Mouse (Mus musculus) frontal cortex, postnatal 36 days (tissue): ENCODE data around the gene Zfp275.
"Not testable (repeated sequence)": the region's sequence is repeated elsewhere in the genome, so short reads cannot be mapped to it uniquely, and the experiment has no call there.

Experiments
- DNase-seq, 2 experiments: peaks; one replicate each; pipeline ENCODE4 v3.0.0; 2022; ENCODE audit warnings: low spot score in 2 of 2

Gene Zfp275

GRCm38 (mm10) chrX:73342483-73342895 lies at the start of gene Zfp275:
Gene Zfp275, plus strand, starts transcription at chrX:73342621.
- DNase-seq: peak; percentile 52 to 57

GRCm38 (mm10) chrX:73292876-73293275 lies 49.5 kb upstream of the Zfp275 start, which contains the start of the genes Xlr5a and Xlr5c:
Gene Xlr5a, minus strand, starts transcription at chrX:73292976.
Gene Xlr5c, minus strand, starts transcription at chrX:73292976.
- DNase-seq: not testable (repeated sequence)

- not testable (repeated sequence) for DNase-seq
Observed at GRCm38 (mm10) chrX:73295745-73296144, 46.7 kb upstream of the Zfp275 start.

GRCm38 (mm10) chrX:73312522-73312921 lies 29.9 kb upstream of the Zfp275 start:
- DNase-seq: peak; percentile 7 to 30

GRCm38 (mm10) chrX:73321029-73321428 lies 21.4 kb upstream of the Zfp275 start:
- no peak for DNase-seq

GRCm38 (mm10) chrX:73327215-73327614 lies 15.2 kb upstream of the Zfp275 start:
- DNase-seq: no peak

GRCm38 (mm10) chrX:73333548-73333947 lies 8.9 kb upstream of the Zfp275 start:
- no peak for DNase-seq

GRCm38 (mm10) chrX:73336740-73337139 lies 5.7 kb upstream of the Zfp275 start, which contains the start of gene Gm45015:
Gene Gm45015, minus strand, starts transcription at chrX:73336840.
- DNase-seq: no peak

GRCm38 (mm10) chrX:73341473-73341872 lies 948 bp upstream of the Zfp275 start:
- no peak for DNase-seq

GRCm38 (mm10) chrX:73342068-73342467 lies 353 bp upstream of the Zfp275 start:
- no peak for DNase-seq

- DNase-seq: no peak
Observed at GRCm38 (mm10) chrX:73342941-73343735, 717 bp downstream of the Zfp275 start.

- no peak for DNase-seq
Observed at GRCm38 (mm10) chrX:73343802-73344201, 1.4 kb downstream of the Zfp275 start.

- DNase-seq: peak in 1 of 2 experiments; percentile 14
Observed at GRCm38 (mm10) chrX:73344346-73344745, 1.9 kb downstream of the Zfp275 start.

- no peak for DNase-seq
Observed at GRCm38 (mm10) chrX:73356163-73356562, 13.7 kb downstream of the Zfp275 start.

- no peak for DNase-seq
Observed at GRCm38 (mm10) chrX:73356719-73357118, 14.3 kb downstream of the Zfp275 start.

GRCm38 (mm10) chrX:73363291-73363690 lies 20.9 kb downstream of the Zfp275 start:
- DNase-seq: no peak

GRCm38 (mm10) chrX:73384419-73384818 lies 42.0 kb downstream of the Zfp275 start:
- DNase-seq: peak in 1 of 2 experiments; percentile 3

- no peak for DNase-seq
Observed at GRCm38 (mm10) chrX:73384924-73385323, 42.5 kb downstream of the Zfp275 start.

GRCm38 (mm10) chrX:73391481-73391880 lies 49.1 kb downstream of the Zfp275 start:
- no peak for DNase-seq

GRCm38 (mm10) chrX:73396446-73396845 lies 54.0 kb downstream of the Zfp275 start:
- DNase-seq: no peak

- DNase-seq: not testable (repeated sequence)
Observed at GRCm38 (mm10) chrX:73398636-73399035, 56.2 kb downstream of the Zfp275 start, which contains the start of gene Gm18336. Gene Gm18336, minus strand, starts transcription at chrX:73398736.

- DNase-seq: no peak
Observed at GRCm38 (mm10) chrX:73400951-73401350, 58.5 kb downstream of the Zfp275 start.

- no peak for DNase-seq
Observed at GRCm38 (mm10) chrX:73401616-73402015, 59.2 kb downstream of the Zfp275 start.
